Mouse (Mus musculus) liver, adult 2 months (tissue): ENCODE measurements at regions not wholly inside any gene's neighbourhood (a gene's known extent, or its start where the extent isn't known, plus 50 kb on each side); places are given as distances from the start of the nearest gene placed in this dataset.

Experiments used
- CTCF ChIP-seq: fragments of 200-500 bp; IDR thresholded peaks from 2 replicates; pipeline ENCODE4 v1.5.1; 2011; ENCODE audit warnings: low read depth, low read length, control low read depth
- POLR2A ChIP-seq: fragments of 200-500 bp; IDR thresholded peaks from 2 replicates; pipeline ENCODE4 v1.6.1; 2011; ENCODE audit warnings: low read length, control low read depth; ENCODE audit not compliant: insufficient read depth; ENCODE audit errors: extremely low read depth

DNA sequence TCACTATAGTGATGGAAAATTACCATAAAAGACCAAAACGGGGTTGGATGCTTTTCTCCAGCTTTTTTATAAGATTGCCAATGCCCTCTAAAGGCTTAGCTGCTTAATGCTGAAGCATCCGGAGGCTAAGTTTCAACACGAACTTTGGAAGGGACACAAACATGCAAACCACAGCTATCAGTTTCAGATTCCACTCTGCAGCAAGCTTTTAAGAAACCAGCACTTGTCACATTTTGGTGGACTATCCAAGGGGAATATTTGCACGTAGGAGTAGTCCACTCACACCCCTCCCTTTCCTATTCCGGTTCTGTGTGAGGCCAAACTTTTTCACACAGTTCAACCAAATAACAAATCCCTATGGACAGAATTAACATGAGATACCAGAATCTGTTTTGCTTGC is 157.9 kb downstream of the Plpp3 start:
- TF ChIP-seq POLR2A: no peak
- no peak for TF ChIP-seq CTCF
